Mouse (Mus musculus) ES-Bruce4 (cell line): ENCODE data around the gene Mpp2. TPM values are rescaled to one million over a fixed set of nuclear protein-coding genes. Genes with fewer than 3 reads are reported as not detected.

Experiments
- H3K27ac ChIP-seq: 2 replicates; pipeline ENCODE4 v1.5.1; 2012; ENCODE audit warnings: low read length, inconsistent platforms; ENCODE audit not compliant: insufficient read depth
- H3K27me3 ChIP-seq: 2 replicates; pipeline ENCODE4 v1.6.1; 2012; ENCODE audit warnings: mild to moderate bottlenecking, low read length, inconsistent platforms; ENCODE audit not compliant: control insufficient read depth, poor library complexity, insufficient read depth, severe bottlenecking
- H3K36me3 ChIP-seq: 2 replicates; pipeline ENCODE4 v1.6.1; 2012; ENCODE audit warnings: inconsistent platforms, mild to moderate bottlenecking, low read length, moderate library complexity; ENCODE audit not compliant: control insufficient read depth, poor library complexity, insufficient read depth, severe bottlenecking
- H3K4me1 ChIP-seq: one replicate; pipeline ENCODE4 v1.8.1; 2011; ENCODE audit warnings: low read length; ENCODE audit not compliant: control insufficient read depth, insufficient read depth
- H3K4me3 ChIP-seq: 2 replicates; pipeline ENCODE4 v1.5.1; 2011; ENCODE audit warnings: low read depth, mild to moderate bottlenecking, low read length
- H3K9ac ChIP-seq: 2 replicates; pipeline ENCODE4 v1.6.1; 2012; ENCODE audit warnings: low read depth, mild to moderate bottlenecking, inconsistent platforms; ENCODE audit not compliant: poor library complexity, severe bottlenecking
- H3K9me3 ChIP-seq: replicated peaks from 2 replicates; pipeline ENCODE4 v1.6.1; 2012; ENCODE audit warnings: mild to moderate bottlenecking, low read length, inconsistent platforms; ENCODE audit not compliant: control insufficient read depth, poor library complexity, insufficient read depth, severe bottlenecking
- CTCF ChIP-seq: IDR thresholded peaks from one replicate; pipeline ENCODE4 v1.8.1; 2011; ENCODE audit warnings: low read depth, low read length
- EP300 ChIP-seq: IDR thresholded peaks from 2 replicates; pipeline ENCODE4 v1.6.1; 2011; ENCODE audit warnings: low read depth, low read length; ENCODE audit not compliant: insufficient read depth
- POLR2A ChIP-seq: IDR thresholded peaks from one replicate; pipeline ENCODE4 v1.8.1; 2011; ENCODE audit warnings: low read length; ENCODE audit not compliant: insufficient read depth
- polyA plus RNA-seq: library from polyadenylated mRNA; stranded (reverse); fragments of >200 nt; gene quantifications from 2 replicates; pipeline ENCODE4 v1.2.4, GENCODE M21; 2011; ENCODE audit warnings: low read depth; ENCODE audit not compliant: missing spikeins, insufficient read depth, insufficient read length

Mpp2 gene
- polyA plus RNA-seq, 1 experiment = 3.6 TPM

GRCm38 (mm10) chr11:102019736-102020135 lies 68.6 kb downstream of the Mpp2 start:
- no peaks in the 10 kb centered on the region for H3K9me3 ChIP-seq
- H3K9ac ChIP-seq = no peak overlapping the region
- H3K36me3 ChIP-seq = no peaks in the 10 kb centered on the region
- TF ChIP-seq POLR2A (no peak), EP300 (no peak), CTCF (no peak)
- no peaks in the 10 kb centered on the region for H3K4me1 ChIP-seq
- no peak overlapping the region for H3K4me3 ChIP-seq
- H3K27me3 ChIP-seq = no peaks in the 10 kb centered on the region
- H3K27ac ChIP-seq = no peak overlapping the region

DNA sequence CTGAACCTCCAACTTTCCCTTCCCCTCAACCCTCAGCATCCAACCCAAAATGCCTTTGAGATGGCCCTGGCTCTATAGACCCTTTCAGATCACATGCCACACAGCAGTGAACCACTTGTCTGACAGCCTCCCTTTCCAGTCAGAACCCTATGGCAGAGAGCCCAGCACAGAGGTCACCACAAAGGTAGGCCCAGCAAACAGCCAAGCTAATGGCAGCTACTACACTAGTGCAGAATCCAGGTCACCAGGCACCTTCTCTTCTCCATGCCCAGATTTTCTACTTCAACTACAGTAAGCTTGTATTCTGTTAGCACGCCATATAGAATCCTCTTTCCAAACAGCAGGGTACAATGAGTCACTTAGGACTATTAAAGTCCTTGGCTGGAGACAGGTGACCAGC lies 72.2 kb downstream of the Mpp2 start:
- H3K9me3 ChIP-seq = no peaks in the 10 kb centered on the region
- no peak overlapping the region for H3K27ac ChIP-seq
- no peaks in the 10 kb centered on the region for H3K4me1 ChIP-seq
- no peaks in the 10 kb centered on the region for H3K36me3 ChIP-seq
- TF ChIP-seq POLR2A (no peak), EP300 (no peak), CTCF (no peak)
- H3K27me3 ChIP-seq = no peaks in the 10 kb centered on the region
- no peak overlapping the region for H3K9ac ChIP-seq
- H3K4me3 ChIP-seq = no peak overlapping the region

DNA sequence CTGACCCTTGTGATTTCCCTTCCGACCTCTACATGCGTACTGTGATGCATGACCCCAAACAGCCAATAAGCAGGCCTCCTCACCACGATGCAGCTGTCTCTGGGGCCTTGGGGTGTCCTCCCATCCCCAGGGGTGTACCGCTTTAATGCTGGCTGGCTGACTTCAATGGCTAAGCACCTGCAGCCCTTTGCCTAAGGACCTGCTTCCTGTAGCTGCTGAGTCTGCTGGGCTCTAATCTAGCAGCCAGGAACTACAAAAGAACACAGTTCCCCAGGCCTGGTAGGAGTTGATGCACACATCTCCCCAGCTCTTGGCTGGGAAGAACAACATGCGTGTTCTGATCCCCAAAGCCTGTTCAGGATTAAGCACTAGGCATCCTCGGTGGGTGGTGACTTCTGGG lies 72.8 kb downstream of the Mpp2 start:
- no peaks in the 10 kb centered on the region for H3K36me3 ChIP-seq
- H3K27me3 ChIP-seq = no peaks in the 10 kb centered on the region
- H3K9ac ChIP-seq = no peak overlapping the region
- no peaks in the 10 kb centered on the region for H3K4me1 ChIP-seq
- TF ChIP-seq EP300 (no peak), CTCF (no peak), POLR2A (no peak)
- H3K9me3 ChIP-seq = no peaks in the 10 kb centered on the region
- no peak overlapping the region for H3K27ac ChIP-seq
- H3K4me3 ChIP-seq = no peak overlapping the region

GRCm38 (mm10) chr11:102013201-102013600 lies 75.1 kb downstream of the Mpp2 start:
- H3K9me3 ChIP-seq = no peaks in the 10 kb centered on the region
- no peak for TF ChIP-seq EP300
- no peak for TF ChIP-seq CTCF
- no peak for TF ChIP-seq POLR2A
- H3K36me3 ChIP-seq = no peaks in the 10 kb centered on the region

DNA sequence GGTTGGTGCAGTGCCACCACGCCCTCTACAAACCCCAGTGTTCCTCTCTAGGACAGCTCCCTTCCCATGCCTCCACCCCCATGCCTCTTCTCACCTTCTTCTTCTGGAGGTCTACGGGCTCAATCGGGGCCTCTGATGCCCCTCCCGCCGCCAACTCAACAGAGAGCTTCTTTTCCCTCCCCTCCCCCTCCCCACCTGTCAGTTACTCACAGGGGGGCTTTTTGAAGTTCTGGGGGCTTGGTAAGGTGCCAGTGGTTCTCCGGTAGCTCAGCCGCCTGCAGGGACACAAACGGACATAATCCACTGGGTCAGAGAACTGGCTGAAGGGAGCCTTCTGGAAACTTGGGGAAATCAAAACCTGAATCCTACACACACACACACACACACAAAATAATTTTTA lies 76.8 kb downstream of the Mpp2 start:
- no peaks in the 10 kb centered on the region for H3K36me3 ChIP-seq
- H3K27ac ChIP-seq = no peak overlapping the region
- no peaks in the 10 kb centered on the region for H3K9me3 ChIP-seq
- TF ChIP-seq EP300 = no peak
- no peak for TF ChIP-seq CTCF
- no peak for TF ChIP-seq POLR2A
- H3K27me3 ChIP-seq = no peaks in the 10 kb centered on the region
- no peak overlapping the region for H3K4me3 ChIP-seq
- no peaks in the 10 kb centered on the region for H3K4me1 ChIP-seq
- H3K9ac ChIP-seq = no peak overlapping the region

More at GRCm38 (mm10) chr11:102013201-102013600, 75.1 kb downstream of the Mpp2 start:
- H3K27me3 ChIP-seq = no peaks in the 10 kb centered on the region
- no peak overlapping the region for H3K27ac ChIP-seq
- no peak overlapping the region for H3K9ac ChIP-seq
- H3K4me1 ChIP-seq = no peaks in the 10 kb centered on the region
- H3K4me3 ChIP-seq = no peak overlapping the region

DNA sequence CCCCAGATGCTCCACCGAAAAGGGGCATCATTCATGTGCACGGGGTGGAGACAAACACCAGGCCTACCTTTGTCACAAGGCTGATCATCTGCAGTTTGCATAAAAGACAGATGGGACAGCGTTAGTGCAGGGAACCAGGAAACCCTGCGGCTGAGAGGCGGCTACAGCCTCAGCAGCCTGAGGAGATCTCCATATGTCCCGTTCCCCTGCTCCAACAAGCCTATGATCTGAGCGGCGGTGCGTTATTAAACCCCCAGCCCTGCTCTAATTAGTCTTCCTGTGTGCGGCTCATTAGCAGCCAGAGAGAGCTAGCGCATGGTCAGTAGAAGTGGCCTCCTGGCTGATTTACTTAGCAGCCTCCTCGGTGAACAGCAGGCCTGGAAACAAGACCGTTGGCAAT lies 78.2 kb downstream of the Mpp2 start:
- Histone ChIP-seq H3K27ac (no peak overlapping the region), H3K36me3 (no peaks in the 10 kb centered on the region), H3K4me3 (no peak overlapping the region), H3K9ac (no peak overlapping the region), H3K9me3 (no peaks in the 10 kb centered on the region), H3K27me3 (no peaks in the 10 kb centered on the region), H3K4me1 (no peaks in the 10 kb centered on the region)
- TF ChIP-seq EP300 (no peak), POLR2A (no peak), CTCF (no peak)
